Mouse (Mus musculus): ENCODE results near the gene Gamt.
A peak's percentile ranks its signal among the peaks of the same experiment; 100 is the strongest.
"Not testable (repeated sequence)": the region's sequence is repeated elsewhere in the genome, so short reads cannot be mapped to it uniquely, and the experiment has no call there.

Gamt gene

GRCm38 (mm10) chr10:80258752-80259462 is 1.9 kb downstream of the Gamt start:
- DNase-seq (ENCODE audit: low spot score), result no peak

- no peak for DNase-seq (ENCODE audit: low spot score)
Observed at GRCm38 (mm10) chr10:80257936-80258335, 2.9 kb downstream of the Gamt start.

- DNase-seq (ENCODE audit: low spot score), result peak; percentile 52
Observed at GRCm38 (mm10) chr10:80255881-80256535, 4.8 kb downstream of the Gamt start.

GRCm38 (mm10) chr10:80254331-80255297 is 6.2 kb downstream of the Gamt start:
- no peak for DNase-seq (ENCODE audit: low spot score)

GRCm38 (mm10) chr10:80253551-80253950 is 7.3 kb downstream of the Gamt start:
- DNase-seq (ENCODE audit: low spot score), result no peak

GRCm38 (mm10) chr10:80252493-80253274 is 8.1 kb downstream of the Gamt start:
- DNase-seq (ENCODE audit: low spot score), result no peak

- no peak for DNase-seq (ENCODE audit: low spot score)
Observed at GRCm38 (mm10) chr10:80252011-80252410, 8.8 kb downstream of the Gamt start.

- DNase-seq (ENCODE audit: low spot score), result no peak
Observed at GRCm38 (mm10) chr10:80250573-80250972, 10.2 kb downstream of the Gamt start.

- DNase-seq (ENCODE audit: low spot score), result no peak
Observed at GRCm38 (mm10) chr10:80250059-80250458, 10.8 kb downstream of the Gamt start.

GRCm38 (mm10) chr10:80248971-80249640 is 11.7 kb downstream of the Gamt start, which contains the start of gene Ndufs7:
TSS of gene Ndufs7 (plus strand) at chr10:80249121.
- DNase-seq (ENCODE audit: low spot score), result peak; percentile 91

GRCm38 (mm10) chr10:80248437-80248836 is 12.4 kb downstream of the Gamt start:
- DNase-seq (ENCODE audit: low spot score), result not testable (repeated sequence)

GRCm38 (mm10) chr10:80247849-80248248 is 13.0 kb downstream of the Gamt start:
- DNase-seq (ENCODE audit: low spot score), result no peak

GRCm38 (mm10) chr10:80245600-80245999 is 15.2 kb downstream of the Gamt start:
- peak; percentile 60 for DNase-seq (ENCODE audit: low spot score)

- no peak for DNase-seq (ENCODE audit: low spot score)
Observed at GRCm38 (mm10) chr10:80244791-80245399, 15.9 kb downstream of the Gamt start.

GRCm38 (mm10) chr10:80242607-80243006 is 18.2 kb downstream of the Gamt start:
- DNase-seq (ENCODE audit: low spot score), result no peak

- DNase-seq (ENCODE audit: low spot score), result no peak
Observed at GRCm38 (mm10) chr10:80242088-80242487, 18.7 kb downstream of the Gamt start.

GRCm38 (mm10) chr10:80239791-80240190 is 21.0 kb downstream of the Gamt start:
- no peak for DNase-seq (ENCODE audit: low spot score)

- no peak for DNase-seq (ENCODE audit: low spot score)
Observed at GRCm38 (mm10) chr10:80238306-80238705, 22.5 kb downstream of the Gamt start.

GRCm38 (mm10) chr10:80237020-80237419 is 23.8 kb downstream of the Gamt start:
- no peak for DNase-seq (ENCODE audit: low spot score)

GRCm38 (mm10) chr10:80236145-80236825 is 24.5 kb downstream of the Gamt start:
- no peak for DNase-seq (ENCODE audit: low spot score)

Data from ovary, postnatal 36 days (tissue).